Mouse (Mus musculus) urinary bladder, postnatal 4 days (tissue): ENCODE results near the gene Pigs.

Experiments
- DNase-seq, 2 experiments: peaks; one replicate each; pipeline ENCODE4 v3.0.0; 2021 to 2022; ENCODE audit warnings: low spot score in 2 of 2

Gene Pigs

DNA sequence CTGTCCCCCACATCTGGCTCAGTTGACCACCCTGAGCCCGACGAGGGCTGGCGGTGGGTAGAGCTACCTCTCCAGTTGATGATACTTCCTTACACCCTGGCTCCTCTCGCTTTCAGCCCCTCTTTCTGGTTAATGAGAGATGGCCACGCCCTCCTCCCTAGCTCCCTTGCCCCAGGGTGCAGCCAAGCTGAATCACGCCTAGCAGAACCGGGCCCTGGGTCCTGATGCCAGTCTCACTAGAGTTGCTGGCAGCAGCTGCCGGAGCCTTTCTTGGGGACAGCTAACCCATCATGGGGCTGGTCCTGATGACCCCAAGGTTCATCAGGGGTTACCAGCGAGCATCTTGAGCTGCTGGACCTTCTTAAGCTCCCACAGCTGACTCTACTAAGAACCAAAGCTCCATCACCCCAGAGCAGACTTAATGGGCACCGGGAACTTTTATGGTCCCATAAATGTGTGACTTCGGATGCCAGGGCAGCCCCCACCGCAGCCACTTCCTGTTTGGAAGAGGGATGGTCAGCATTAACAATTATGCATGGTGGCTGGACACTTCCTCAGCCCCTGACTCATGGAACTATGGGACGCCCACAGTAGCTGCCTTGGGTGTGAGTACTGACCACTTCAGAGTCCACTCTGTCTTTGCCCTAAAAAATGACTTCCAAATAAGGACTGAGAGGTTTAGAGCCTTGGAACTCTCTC lies 35.2 kb downstream of the Pigs start:
- no peak for DNase-seq

DNA sequence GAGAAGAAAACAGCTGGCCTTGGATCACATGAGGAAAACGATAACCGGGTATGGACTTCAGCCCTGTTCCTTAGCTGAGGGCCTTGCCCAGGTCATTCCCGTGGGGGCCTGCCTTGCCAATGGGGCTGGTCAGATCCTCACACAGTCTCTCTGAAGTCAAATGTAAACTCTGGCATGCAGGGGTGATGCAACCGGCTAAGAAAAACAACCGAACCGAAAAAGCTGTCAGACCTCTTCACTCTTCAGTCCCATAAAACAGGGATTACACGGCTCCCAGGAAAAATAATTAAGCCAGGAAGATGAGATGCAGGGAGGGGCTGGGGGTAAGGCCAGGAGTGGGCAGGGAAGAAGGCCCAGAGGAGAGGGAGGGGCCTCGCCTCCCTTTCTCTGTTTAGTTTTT lies 35.9 kb downstream of the Pigs start:
- no peak for DNase-seq

DNA sequence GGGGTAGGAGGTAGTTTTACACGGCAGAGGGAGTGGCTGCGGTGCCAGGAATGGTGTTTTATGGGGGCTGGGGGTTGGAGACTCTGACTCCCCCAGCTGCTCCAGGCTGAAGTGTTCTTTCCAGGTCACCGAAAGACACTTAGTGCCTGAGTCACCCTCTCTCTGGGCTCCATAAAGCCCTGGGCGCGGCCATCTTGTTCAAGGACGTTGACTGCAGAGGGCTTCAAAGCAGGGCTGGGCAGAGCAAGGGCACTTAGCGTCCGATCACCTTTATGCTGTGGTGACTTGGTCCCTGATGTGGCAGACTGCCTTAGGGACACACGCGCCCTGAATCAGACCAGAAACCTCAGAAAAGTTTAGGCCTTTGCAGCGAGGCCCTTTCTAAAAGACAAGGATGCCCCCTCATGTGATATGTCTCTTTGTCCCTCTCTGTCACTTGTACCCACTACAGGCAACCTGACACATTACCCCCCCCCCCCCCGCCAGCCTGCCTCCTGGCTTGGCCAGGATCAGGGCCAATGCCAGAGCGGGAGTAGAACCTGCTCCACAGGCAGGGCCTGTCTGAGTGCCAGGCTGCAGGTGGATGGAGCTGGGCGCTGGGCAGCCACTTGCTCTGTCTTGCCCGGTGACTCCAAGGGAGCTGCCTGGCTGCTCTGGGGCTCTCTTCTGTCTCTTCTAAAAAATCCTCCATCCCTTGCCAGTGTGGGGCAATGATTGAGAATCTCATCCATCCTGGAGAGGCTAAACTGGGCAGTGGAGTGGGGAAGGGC lies 39.4 kb downstream of the Pigs start:
- no peak for DNase-seq

DNA sequence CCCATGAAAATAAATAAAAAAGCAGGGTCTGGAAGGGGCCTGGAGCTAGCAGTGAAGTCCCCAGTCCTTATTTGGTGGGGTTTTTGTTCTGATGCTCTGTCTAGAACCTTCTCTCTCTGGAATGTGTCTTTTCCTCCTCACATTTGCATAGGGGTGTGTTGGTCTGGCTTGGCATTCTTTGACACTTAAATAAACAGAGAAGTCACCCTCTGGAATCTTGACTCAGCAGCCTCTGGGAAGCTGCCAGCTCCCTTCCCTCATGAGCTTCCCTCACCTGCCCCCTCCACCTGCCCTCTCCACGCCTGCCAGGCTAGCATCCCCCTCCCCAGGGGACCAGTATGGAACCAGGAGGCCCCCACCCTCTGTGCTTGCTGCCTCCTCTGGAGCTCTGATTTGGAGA lies 42.2 kb downstream of the Pigs start:
- DNase-seq = no peak

DNA sequence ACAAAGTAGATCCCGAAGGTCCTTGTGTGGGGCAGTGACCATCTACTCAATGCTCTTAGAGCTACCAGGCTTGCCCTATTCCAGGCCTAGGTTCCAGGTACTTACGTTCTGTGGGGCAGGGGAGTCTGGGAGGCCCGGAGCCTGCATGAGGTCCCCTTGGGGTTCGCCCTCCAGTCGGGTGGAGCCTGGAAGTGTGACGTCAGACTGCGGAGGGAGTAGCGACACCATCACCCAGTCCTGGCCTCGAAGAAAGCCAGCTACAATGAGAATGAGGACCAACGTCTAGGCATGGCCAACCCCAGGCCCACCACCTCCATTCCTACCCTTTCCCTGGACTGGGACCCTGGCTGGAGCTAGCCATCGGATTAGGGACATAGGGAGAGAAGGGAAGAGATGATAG lies 43.5 kb downstream of the Pigs start:
- no peak for DNase-seq

DNA sequence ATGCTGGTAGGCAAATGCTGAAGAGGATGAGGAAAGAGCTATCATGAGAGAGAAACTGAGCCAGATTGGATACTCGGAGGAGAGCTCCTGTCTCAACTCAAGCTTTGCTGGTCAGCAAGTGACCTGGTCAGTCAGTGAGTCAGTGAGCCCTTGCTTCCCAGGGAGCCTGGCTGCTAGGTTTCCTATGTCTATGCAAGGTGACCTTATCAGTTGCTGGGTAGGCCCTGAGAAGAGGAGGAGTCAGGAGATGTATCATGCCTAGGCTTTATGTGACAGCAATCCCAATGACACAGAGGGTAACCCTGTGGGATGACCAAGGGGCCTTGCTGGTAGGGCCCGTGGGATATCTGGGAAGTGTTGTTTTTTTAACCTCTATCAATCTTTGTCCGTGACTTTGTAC lies 44.0 kb downstream of the Pigs start:
- DNase-seq = no peak

DNA sequence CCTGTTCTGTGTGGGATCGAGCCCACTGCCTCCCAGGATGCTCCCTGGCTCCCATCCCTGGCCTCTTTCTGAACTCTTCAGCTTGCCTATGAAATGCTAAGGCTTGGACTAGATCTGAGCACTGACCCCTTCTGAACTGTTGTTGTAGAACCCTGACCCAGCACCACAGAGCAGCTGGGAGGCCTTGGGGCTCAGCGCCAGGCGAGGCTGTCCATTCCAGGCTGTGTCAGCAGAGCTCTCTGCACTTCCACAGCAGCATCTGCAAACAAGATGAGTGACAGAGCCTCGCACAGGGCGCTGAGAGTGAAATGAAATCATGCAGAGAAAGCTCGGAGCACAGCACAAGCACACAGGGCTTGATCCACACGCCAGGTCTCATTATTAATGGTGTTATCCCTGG lies 44.4 kb downstream of the Pigs start:
- DNase-seq = no peak

DNA sequence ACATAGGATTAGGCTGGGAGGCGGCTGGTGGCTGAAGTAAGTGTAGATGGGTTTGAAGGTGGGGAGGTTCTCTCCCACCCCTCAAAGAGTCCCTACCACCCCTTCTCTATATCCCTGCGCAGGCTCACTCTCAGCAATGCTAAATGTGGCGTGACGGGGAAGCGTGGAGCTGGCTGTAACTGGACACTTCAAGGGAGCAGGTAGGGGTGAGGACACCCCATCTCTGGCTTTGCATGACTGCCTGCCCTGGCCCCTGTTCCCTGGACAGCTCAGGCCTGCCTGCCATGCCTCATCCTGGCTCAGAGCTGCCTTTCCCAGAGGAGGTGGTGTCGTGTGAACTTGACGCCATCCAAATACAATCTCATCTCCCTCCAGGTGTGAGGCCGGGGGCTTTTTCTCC lies 45.9 kb downstream of the Pigs start:
- no peak for DNase-seq

DNA sequence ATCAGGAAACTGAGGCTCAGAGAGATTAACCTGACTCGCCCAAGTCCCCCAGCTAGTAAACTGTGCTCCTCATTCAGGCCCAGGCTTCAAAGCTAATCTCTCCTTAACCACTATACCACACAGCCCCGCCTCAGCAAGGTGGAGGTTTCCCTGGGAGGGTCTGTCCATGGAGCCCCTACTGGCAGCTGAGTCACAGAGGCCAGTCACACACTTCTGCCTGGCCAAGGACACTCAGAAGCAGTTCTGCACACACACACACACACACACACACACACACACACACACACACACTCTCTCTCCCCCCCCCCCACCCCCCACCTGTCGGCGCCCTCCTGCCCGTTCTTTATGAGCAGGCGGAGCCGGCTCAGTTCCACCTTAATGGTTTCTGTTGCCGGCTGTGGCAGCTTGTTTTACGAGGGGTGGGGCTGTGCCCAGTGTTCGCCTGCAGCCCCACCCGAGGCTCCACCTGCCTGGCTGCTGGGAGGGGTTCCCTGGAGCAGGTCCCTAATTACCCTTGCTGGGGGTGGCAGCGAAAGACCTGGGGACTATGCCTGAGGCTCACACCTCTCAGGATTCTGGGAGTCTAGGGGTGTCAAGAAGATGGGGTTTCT lies 49.4 kb downstream of the Pigs start:
- DNase-seq = no peak

DNA sequence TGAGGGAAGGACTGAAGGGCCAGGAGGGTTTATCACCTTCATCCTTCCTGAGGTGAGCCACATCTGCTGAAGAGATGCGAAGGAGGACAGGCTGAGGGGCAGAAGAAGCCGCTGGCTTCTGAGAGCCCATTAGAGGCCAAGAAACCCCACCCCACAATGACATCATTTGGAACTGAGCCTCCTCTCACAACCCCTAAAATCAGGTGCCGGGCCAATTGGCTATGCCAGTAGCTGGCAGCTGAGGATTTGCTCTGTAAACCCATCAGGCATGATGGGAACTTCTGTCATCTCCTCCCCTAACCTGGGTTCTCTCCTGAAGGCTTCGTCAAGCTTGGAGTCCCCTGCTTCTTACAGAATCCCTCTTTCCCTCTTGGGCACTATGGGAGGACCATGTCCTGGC lies 52.1 kb downstream of the Pigs start:
- DNase-seq = no peak

DNA sequence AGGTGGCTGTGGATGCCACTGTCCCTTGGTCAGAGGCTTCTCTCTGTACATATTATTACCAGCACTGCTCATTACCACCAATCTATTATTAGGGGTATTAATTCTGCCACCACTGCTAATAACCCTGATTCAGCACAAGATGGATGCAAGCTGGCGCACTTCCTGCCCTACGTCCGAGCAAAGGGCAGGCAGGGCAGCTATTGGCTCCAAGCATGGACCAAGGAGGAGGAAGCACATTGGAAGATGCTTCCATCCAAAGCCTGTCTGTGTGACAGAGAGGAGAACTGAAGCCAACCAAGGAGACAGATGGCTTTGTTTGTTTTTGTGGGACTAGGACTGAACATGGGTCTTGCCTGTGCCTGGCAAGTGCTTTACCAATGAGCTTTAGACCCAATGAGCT lies 52.8 kb downstream of the Pigs start:
- no peak for DNase-seq

DNA sequence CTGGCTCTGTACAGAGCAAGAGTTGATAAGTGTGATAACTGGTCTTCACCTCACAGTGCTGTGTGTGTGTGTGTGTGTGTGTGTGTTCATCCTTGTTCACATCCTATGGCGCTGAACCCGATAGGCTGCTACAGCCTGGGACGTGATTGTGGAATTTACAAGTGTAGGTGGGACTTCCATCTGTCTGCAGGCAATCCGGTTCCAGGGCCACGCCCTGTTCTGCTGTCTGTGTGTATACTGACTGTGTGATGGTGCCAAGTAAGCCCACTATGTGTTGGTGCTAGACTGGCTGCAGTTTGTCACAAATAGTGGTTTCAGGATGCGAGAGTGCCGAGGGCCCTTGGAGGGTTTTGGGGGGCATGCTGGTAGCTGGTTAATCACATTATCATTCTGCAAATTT lies 54.1 kb downstream of the Pigs start:
- DNase-seq = no peak

DNA sequence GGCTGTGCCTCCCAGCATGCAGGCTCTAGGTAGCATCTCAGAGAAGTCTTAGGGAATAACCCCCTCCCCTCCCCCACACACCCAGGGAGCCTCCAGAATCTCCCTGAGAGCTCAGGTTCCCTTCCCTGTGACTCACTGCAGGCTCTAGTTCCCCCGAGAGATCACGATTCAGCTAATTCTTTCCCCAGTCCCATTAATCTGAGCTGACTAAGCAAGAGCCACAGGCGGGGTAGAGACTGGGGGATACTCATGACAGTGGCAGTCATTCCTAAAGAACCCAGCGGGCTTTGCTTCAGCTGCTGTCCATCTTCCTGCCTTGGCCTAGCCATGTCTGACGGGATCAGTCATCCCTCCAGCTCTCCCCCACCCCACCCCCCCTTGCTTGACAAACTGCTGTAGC lies 54.5 kb downstream of the Pigs start:
- no peak for DNase-seq

DNA sequence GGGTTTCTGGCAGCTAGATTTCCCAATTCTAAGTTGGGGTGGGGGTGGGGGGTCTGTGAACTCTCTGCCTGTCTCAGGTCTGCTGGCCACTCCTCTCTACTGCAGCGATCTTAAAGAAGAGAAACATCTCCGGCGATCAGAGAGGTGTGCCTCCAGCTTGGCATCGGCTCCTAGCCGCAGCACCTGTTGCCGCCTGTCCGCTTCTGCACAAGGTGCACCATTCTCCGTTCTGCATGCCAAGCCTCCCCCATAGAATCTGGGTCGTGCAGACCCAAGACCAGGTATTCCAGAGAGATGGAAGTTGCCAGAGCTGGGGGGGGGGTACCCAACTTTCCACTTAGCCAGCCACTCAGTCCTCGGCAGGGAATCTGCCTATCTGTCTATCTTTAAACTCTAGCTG lies 57.6 kb downstream of the Pigs start:
- no peak for DNase-seq

DNA sequence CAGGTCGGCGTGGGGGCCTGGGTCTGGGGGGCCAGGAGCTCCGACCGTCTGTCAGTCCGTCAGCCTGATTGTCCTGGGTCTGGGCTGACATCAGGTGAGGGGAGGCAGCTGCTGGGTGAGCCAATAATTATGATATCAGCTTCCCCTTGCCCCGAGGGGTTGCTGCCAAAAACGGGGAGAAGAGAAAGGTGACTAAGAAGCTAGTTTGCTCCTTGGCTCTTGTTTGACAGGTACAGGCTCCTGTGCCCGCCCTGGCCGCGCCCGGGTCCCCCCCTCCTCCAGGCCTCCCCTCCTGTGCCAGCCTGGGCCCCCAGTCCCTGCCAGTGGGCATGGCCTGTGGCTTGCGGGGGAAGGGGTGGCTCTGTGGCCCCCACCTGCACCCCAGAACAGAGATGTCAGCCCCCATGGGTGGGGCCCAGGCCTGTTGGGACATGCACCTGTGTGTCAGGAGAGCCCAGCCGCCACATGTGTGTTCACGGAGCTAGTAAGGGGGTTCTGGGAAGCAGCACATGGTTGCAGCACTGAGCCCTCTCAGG lies 58.4 kb downstream of the Pigs start, which contains the start of gene Foxn1:
TSS of gene Foxn1 (minus strand) at position 51 of the 536 bp plus-strand sequence.
- DNase-seq = no peak
